Mouse (Mus musculus): ENCODE data around the gene Ube2d3.
"Not testable (repeated sequence)": the region's sequence is repeated elsewhere in the genome, so short reads cannot be mapped to it uniquely, and the experiment has no call there.

Ube2d3 gene

GRCm38 (mm10) chr3:135497956-135498355 lies 60.0 kb downstream of the Ube2d3 start:
- not testable (repeated sequence) for DNase-seq

- no peak for DNase-seq
These were observed 60.9 kb downstream of the Ube2d3 start for GRCm38 (mm10) chr3:135498891-135499290.

- no peak for DNase-seq
These were observed 65.2 kb downstream of the Ube2d3 start for GRCm38 (mm10) chr3:135503160-135503559.

- no peak for DNase-seq
These were observed 67.5 kb downstream of the Ube2d3 start for GRCm38 (mm10) chr3:135505369-135505909.

- no peak for DNase-seq
These were observed 68.0 kb downstream of the Ube2d3 start for GRCm38 (mm10) chr3:135505916-135506482.

- no peak for DNase-seq
These were observed 69.6 kb downstream of the Ube2d3 start for GRCm38 (mm10) chr3:135507506-135507905.

GRCm38 (mm10) chr3:135508191-135508590 lies 70.2 kb downstream of the Ube2d3 start:
- DNase-seq, result no peak

GRCm38 (mm10) chr3:135510372-135510771 lies 72.4 kb downstream of the Ube2d3 start:
- DNase-seq, result no peak

- DNase-seq, result no peak
These were observed 73.7 kb downstream of the Ube2d3 start for GRCm38 (mm10) chr3:135511683-135512082.

GRCm38 (mm10) chr3:135513270-135513669 lies 75.3 kb downstream of the Ube2d3 start:
- no peak for DNase-seq

- DNase-seq, result no peak
These were observed 76.0 kb downstream of the Ube2d3 start for GRCm38 (mm10) chr3:135513800-135514425.

- DNase-seq, result no peak
These were observed 77.3 kb downstream of the Ube2d3 start for GRCm38 (mm10) chr3:135515246-135515645.

GRCm38 (mm10) chr3:135516891-135517290 lies 78.9 kb downstream of the Ube2d3 start:
- DNase-seq, result no peak

Data from right cerebral cortex, postnatal 25 days (tissue).